Mouse (Mus musculus) bone marrow macrophage, adult 2 months (primary cell): ENCODE data around the gene 6330409D20Rik.

Experiments used
- CTCF ChIP-seq: IDR thresholded peaks from 2 replicates; pipeline ENCODE4 v1.5.1; 2012; ENCODE audit warnings: low read depth, mild to moderate bottlenecking, low read length, moderate library complexity
- POLR2A ChIP-seq: IDR thresholded peaks from 2 replicates; pipeline ENCODE4 v1.6.1; 2012; ENCODE audit warnings: mild to moderate bottlenecking, low read depth, low read length, borderline replicate concordance

GRCm38 (mm10) chr2:32750199-32750598 lies 9.4 kb upstream of the 6330409D20Rik start:
- TF ChIP-seq POLR2A (no peak), CTCF (no peak)
